Mouse (Mus musculus) lung, postnatal 14 days (tissue): ENCODE measurements around the gene Gm11214.
A peak's percentile ranks its signal among the peaks of the same experiment; 100 is the strongest.

ENCODE experiments used
- DNase-seq: peaks from one replicate; pipeline ENCODE4 v3.0.0; 2021

Gm11214 gene

DNA sequence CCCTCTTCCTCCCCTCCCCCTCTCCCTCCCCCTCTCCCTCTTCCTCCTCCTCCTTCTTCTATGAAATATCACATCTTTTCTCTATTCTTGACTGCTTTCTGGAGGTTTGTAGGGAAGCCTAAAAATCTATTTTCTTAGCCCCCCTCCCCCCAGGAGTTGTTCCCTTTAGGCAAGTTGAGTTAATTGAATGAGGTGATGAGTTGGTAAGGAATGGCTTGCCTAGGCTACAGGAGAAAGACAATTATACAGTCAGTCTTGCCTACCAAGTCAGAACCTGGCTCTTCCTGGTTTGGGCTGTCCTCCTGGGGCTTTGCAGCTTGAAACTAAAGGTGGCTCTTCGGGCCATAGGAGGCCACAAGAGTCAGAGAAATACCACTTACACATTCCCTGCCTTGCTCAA is 3.4 kb downstream of the Gm11214 start:
- no peak for DNase-seq

DNA sequence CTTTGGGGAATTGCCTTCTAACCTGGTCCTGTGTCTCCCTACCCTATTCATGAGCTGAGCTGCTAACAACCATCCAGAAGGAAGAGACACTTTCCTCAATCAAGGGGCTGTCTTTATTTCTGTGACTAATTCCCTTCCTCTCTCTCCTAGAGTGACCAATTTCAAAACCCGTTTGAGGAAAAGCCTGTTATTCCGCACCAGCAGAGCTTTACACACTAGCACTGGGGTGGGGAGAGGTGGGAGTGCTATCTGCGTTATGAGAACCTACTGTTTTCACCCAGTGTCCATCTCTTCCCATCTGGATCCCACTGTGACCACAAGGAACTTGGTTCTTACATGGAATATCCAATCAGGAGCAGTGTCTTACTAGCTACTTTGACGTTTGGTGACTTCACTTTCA is 4.1 kb downstream of the Gm11214 start:
- DNase-seq: no peak

GRCm38 (mm10) chr4:63654381-63654780 is 8.8 kb downstream of the Gm11214 start:
- peak; percentile 7 for DNase-seq

DNA sequence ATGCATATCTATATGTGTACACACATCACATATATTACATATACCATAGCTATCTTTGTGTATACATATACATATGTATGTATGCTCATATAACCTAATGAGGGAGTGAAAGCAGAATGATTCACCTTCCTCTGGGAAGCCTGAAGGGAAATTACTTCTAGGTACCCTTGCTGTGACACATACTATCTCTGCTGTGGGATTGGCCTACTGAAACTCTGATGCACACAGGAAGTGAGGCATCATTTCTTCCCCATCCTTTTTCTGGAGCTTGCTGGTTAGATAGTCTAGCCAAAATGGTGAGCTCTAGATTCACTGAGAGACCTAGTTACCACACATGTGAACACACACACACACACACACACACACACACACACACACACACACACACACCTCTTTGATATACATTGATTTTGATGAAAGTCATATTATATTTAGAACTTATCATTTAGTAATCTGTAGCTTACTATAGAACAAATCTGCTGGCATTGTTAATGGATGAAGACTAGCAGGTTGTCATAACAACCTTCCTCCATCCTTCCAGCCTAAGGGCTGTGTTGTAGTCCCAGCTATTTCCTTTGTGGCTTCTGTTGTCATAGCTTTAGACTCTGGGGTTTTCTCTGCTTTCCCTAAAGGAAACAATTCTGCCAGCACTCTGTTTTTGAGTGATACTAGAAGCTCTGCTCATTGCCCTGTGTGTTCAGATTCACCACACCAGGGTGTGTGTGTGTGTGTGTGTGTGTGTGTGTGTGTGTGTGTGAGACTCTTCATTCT is 19.0 kb downstream of the Gm11214 start:
- no peak for DNase-seq

DNA sequence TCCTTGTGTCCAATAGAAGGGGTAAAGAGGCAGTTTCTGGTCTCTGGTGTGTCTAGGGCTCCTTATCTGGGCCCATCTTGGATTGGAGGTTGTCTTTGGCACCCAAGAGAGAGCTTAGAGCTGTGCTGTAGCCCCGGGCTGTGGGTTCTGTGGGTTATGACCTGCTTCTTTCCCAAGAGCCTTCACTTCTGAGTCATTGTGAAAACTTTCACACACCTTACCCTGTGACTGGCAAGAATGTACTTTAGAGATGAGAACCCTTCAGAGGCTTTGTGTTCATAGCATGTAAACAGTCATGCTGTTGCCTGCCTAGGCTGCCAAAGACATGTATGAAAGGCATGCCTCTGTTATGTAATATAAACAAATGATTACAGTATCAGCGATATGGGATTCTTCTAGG is 23.3 kb downstream of the Gm11214 start:
- DNase-seq: no peak

GRCm38 (mm10) chr4:63638603-63639002 is 24.6 kb downstream of the Gm11214 start:
- DNase-seq: no peak

DNA sequence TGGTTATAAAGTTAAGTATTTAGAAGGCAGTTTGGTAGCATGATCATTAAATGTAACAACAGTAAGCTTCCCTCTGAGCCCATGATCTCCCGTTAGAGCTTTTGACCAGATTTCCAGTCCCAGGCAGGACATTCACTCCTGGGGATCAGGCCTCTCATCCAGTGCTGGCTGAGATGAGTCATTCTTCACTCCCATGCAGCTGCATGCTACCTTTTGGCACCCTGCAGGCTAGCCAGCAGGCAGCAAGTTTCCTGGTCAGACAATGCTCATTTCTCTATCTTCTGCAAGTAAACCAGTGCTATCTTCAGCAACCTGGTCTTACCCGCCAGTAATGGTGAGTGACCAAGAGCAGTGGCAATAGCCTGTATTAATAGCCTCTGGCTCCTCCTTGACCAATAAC is 30.0 kb downstream of the Gm11214 start:
- DNase-seq: no peak

DNA sequence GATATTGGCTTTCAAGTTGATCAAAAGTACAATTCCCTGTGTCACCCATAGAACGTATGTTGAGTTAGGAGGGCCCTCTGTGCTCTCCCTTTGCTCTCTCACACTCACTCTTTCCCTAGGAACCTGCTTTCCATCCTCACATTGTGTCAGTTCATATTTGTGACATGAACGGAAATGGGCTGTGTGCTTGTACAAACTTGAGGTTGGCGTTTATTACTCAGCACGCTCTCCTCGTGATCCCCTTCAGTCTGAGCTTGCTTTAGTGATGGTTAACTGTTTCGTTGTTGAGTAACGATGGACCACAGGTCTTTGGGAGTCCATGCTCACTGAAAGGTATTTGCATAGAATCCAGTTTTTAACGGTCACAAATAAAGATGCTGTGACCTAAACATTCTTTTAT is 36.1 kb downstream of the Gm11214 start:
- no peak for DNase-seq

GRCm38 (mm10) chr4:63625563-63626080 is 37.6 kb downstream of the Gm11214 start:
- no peak for DNase-seq

GRCm38 (mm10) chr4:63622378-63622835 is 40.8 kb downstream of the Gm11214 start, which contains the start of gene Tex48:
TSS of gene Tex48 (minus strand) at chr4:63622428.
- peak; percentile 49 for DNase-seq

- no peak for DNase-seq
Measured at GRCm38 (mm10) chr4:63621861-63622260, 41.3 kb downstream of the Gm11214 start.
